Mouse (Mus musculus) ES-E14 (cell line): ENCODE results near the gene Adora3.

Source experiments
- CHD2 ChIP-seq: IDR thresholded peaks from 2 replicates; pipeline ENCODE4 v1.6.1; 2014; ENCODE audit warnings: mild to moderate bottlenecking, low read depth, low read length, inconsistent platforms
- ZC3H11A ChIP-seq: IDR thresholded peaks from 2 replicates; pipeline ENCODE4 v1.6.1; 2012; ENCODE audit warnings: low read depth, mild to moderate bottlenecking, inconsistent platforms, low read length, borderline replicate concordance

- TF ChIP-seq CHD2 (no peak), ZC3H11A (no peak)
These were observed 29.6 kb downstream of the Adora3 start for GRCm38 (mm10) chr3:105900266-105900665.
